Mouse (Mus musculus) bone marrow macrophage, adult 2 months (primary cell): ENCODE measurements at regions not wholly inside any gene's neighbourhood (a gene's known extent, or its start where the extent isn't known, plus 50 kb on each side); places are given as distances from the start of the nearest gene placed in this dataset.

Experiments
- H3K27ac ChIP-seq: 2 replicates; pipeline ENCODE4 v1.5.1; 2012; ENCODE audit warnings: low read depth, low read length; ENCODE audit not compliant: insufficient read depth
- H3K4me1 ChIP-seq: 2 replicates; pipeline ENCODE4 v1.6.1; 2012; ENCODE audit warnings: low read length; ENCODE audit not compliant: control insufficient read depth, insufficient read depth
- H3K4me3 ChIP-seq: 2 replicates; pipeline ENCODE4 v1.5.1; 2012; ENCODE audit warnings: mild to moderate bottlenecking, low read length, moderate library complexity; ENCODE audit not compliant: insufficient read depth
- CTCF ChIP-seq: IDR thresholded peaks from 2 replicates; pipeline ENCODE4 v1.5.1; 2012; ENCODE audit warnings: low read depth, mild to moderate bottlenecking, low read length, moderate library complexity
- POLR2A ChIP-seq: IDR thresholded peaks from 2 replicates; pipeline ENCODE4 v1.6.1; 2012; ENCODE audit warnings: mild to moderate bottlenecking, low read depth, low read length, borderline replicate concordance

GRCm38 (mm10) chr10:17177503-17178278, 545.3 kb upstream of the Cited2 start:
- peaks cover 4% of the 10 kb centered on the region; the same call in 1 of the 2 replicates for H3K4me1 ChIP-seq
- TF ChIP-seq CTCF (no peak), POLR2A (no peak)
- H3K27ac ChIP-seq, result no peak overlapping the region
- H3K4me3 ChIP-seq, result no peak overlapping the region

GRCm38 (mm10) chr10:17178627-17179026, 544.4 kb upstream of the Cited2 start:
- H3K4me1 ChIP-seq, result peaks cover 4% of the 10 kb centered on the region; the same call in 1 of the 2 replicates
- TF ChIP-seq CTCF (no peak), POLR2A (no peak)
- H3K27ac ChIP-seq, result no peak overlapping the region
- no peak overlapping the region for H3K4me3 ChIP-seq

- TF ChIP-seq CTCF, result no peak
- TF ChIP-seq POLR2A, result no peak
- peaks cover 6% of the 10 kb centered on the region for H3K4me1 ChIP-seq
- no peak overlapping the region for H3K27ac ChIP-seq
- H3K4me3 ChIP-seq, result no peak overlapping the region
Measured at GRCm38 (mm10) chr10:17184418-17184817, 538.6 kb upstream of the Cited2 start.

- H3K4me1 ChIP-seq, result peaks cover 13% of the 10 kb centered on the region
- TF ChIP-seq CTCF (no peak), POLR2A (no peak)
- no peak overlapping the region for H3K4me3 ChIP-seq
- no peak overlapping the region for H3K27ac ChIP-seq
Measured at GRCm38 (mm10) chr10:17196205-17196604, 526.8 kb upstream of the Cited2 start.

DNA sequence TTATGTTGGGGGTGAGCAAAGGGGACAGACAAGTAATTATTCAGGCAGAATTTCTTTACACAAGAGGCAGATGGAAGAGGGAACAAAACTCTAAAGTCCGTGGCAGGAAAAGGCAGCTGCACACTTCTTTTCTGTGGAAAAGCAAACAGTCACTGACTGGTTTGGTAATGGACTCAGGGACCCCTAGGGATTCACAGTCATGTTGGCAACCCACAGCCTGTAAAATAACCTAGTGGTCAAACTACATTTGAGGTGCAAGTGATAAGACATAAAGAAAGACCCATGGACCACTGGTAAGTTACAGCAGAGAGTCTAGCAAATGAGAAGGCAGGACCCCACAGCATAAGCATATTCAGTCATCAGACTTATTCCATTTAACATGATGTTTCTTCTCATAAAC, 526.4 kb upstream of the Cited2 start:
- H3K4me1 ChIP-seq, result peaks cover 16% of the 10 kb centered on the region
- no peak overlapping the region for H3K4me3 ChIP-seq
- H3K27ac ChIP-seq, result no peak overlapping the region
- TF ChIP-seq CTCF (no peak), POLR2A (no peak)

DNA sequence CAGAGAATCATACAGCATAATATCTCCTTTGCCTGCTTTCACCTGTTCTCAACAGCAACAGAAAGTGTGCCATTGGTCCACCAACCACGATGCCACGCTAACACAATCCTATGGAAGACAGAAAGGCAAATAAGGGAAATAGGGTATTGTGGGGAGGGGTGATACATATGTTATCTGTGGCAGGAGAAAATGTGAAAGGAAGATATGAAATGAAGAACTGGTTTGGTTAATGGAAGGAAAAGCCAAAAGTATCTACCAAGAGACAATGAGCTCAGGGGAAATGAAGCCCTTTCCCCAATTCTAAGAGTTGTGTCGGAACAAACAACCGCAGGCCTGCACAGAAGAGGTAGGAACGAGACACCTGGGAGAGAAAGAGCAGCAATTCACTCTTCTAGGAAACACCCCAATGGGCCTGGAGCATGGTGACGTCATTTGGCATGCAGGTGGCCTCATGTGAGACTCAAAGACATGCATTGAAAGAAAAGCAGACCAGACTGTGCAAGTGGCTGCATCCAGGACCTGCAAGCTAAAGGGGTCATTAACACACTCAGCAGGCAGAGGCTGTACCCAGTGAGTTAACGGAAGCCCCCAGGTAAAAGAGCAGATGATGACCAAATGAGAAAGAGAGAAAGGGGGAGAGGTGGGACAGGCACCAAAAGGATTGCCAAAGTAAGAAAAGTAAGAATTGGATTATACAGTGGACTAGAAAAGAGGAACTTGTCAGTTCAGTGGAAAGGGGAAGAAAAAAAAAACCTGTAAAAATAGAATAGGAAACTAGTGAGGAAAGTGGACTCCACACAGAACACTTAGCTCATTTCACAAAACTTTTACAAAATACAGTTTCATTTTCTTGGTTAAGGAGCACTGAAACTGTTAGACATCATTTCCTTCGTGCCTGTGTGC, 522.2 kb upstream of the Cited2 start:
- no peak for TF ChIP-seq POLR2A
- TF ChIP-seq CTCF, result no peak
- peaks cover 32% of the 10 kb centered on the region for H3K4me1 ChIP-seq
- peak overlapping the region; percentile 96 for H3K27ac ChIP-seq
- peak overlapping the region; percentile 50 for H3K4me3 ChIP-seq

DNA sequence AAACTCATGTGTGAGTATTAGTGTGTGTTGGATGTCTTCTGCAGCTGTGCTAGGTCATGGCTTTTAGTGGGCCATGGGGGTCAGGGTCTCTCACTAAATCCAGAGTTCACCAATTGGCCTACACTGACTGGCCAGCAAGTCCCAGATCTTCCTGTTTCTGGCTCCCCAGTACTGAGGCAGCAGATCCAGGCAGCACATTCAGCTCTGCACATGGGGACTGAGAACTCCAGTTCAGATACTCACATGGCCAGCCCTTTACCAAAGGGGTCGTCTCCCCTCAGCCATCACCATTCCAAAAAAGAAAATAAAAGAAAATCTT, 521.6 kb upstream of the Cited2 start:
- Histone ChIP-seq H3K4me3 (peak overlapping the region; percentile 50), H3K27ac (peak overlapping the region; percentile 96), H3K4me1 (peaks cover 32% of the 10 kb centered on the region)
- no peak for TF ChIP-seq CTCF

- H3K4me3 ChIP-seq, result no peak overlapping the region
- no peak overlapping the region for H3K27ac ChIP-seq
- peaks cover 32% of the 10 kb centered on the region for H3K4me1 ChIP-seq
- TF ChIP-seq POLR2A (no peak), CTCF (no peak)
Measured at GRCm38 (mm10) chr10:17202556-17203415, 520.2 kb upstream of the Cited2 start.

DNA sequence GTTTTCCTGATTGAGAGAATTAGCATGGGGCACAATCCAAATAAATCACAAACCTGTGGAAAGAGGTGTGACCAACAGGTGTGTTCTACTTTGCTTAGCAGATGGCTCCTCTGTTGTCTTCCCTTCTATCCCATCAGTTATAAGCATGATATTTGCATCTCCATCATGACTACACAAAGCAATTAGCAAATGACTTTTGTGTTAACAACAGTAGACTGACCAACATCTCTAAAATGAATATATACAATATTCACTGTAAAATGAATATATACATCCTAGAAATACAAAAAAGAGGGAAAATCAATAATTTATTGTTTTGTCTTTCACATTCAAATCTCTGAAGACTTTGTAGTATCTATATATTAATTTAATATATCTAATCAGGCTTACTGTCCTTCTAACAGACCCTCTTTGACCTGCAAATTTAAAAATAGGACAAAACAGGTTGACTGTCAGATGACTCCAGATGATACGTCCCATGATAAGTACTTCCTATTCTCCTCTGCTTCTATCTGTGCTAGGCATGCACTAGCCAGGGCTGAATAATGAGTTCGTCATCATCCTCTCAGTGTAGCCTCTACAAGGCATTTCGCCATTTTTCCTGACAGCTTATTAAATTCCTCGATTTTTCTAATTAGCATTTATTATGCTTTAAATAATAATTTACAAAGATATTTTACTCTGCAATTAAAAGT, 519.5 kb upstream of the Cited2 start:
- TF ChIP-seq CTCF (no peak), POLR2A (no peak)
- Histone ChIP-seq H3K4me3 (no peak overlapping the region), H3K4me1 (peaks cover 32% of the 10 kb centered on the region), H3K27ac (no peak overlapping the region)
